Mouse (Mus musculus) heart, adult 2 months (tissue): ENCODE measurements around the gene Pitpnm3.

Experiments used
- CTCF ChIP-seq: fragments of 200-600 bp; IDR thresholded peaks from 2 replicates; pipeline ENCODE4 v1.8.1; 2022; ENCODE audit warnings: antibody characterized with exemption, mild to moderate bottlenecking, moderate library complexity
- EP300 ChIP-seq: fragments of 200-500 bp; IDR thresholded peaks from 2 replicates; pipeline ENCODE4 v1.6.1; 2011; ENCODE audit warnings: low read depth, low read length, control low read depth; ENCODE audit not compliant: insufficient read depth

DNA sequence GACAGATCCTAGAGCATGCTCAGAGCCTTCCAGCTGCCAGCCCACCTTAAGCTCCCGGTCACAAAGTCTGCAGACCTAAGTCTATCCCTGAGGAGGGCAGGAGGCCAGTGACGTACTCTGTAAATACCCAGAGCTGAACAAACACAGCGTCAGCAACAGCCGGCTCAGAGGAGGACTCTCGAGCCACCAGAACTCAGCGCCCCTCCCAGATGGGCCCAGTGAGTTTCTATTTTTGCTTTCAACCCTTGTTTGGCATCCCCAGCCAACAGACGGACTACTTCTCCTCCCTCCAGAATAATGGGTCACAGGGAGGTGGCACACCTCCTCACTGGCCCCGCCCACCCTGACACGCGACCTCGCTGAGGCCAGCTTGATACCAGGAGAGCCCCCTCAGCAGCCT, 5.6 kb downstream of the Pitpnm3 start:
- TF ChIP-seq CTCF (no peak), EP300 (0 out of 2 replicates have a peak, but pooled peaks have one; percentile 2)
